Mouse (Mus musculus): ENCODE data around the gene Rpl10l.

DNA sequence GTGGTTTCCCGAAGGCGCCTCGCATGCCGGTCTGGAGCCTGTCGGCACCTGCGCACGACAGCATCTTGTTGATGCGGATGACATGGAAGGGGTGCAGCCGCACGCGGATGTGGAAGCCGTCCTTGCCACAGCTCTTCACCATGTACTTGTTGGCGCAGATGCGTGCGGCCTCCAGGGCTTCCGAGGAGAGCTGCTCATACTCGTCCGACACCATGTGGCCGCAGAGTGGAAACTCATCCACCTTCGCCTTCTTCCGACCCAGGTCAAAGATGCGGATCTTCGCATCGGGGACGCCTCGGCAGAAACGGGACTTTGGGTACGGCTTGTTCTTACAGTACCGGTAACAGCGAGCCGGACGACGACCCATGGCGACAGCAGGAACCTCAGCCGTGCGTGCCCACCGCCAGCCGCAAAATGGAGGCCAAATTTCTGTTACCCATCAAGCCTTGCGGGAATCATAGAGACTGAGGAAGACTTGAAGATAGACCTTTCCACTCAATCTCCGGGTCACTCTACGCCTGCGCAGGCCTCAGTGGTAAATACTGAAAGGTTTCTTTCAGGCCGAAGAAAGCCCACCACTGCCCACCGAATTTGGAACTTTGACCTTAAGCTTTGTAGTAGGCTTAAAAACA is at the start of gene Rpl10l:
- TF ChIP-seq POLR2A (IDR thresholded peaks at IDR 0.05; ENCODE audit: extremely low read depth, insufficient read depth, low read length) (no peak), CTCF (IDR thresholded peaks at IDR 0.05; ENCODE audit: low read depth, low read length) (no peak)

Data from liver, adult 2 months (tissue).